Mouse (Mus musculus): ENCODE measurements around the gene Gm11487. TPM values are rescaled to one million over a fixed set of nuclear protein-coding genes. Genes with fewer than 3 reads are reported as not detected.
"Not testable (repeated sequence)": the region's sequence is repeated elsewhere in the genome, so short reads cannot be mapped to it uniquely, and the experiment has no call there.

Gm11487 gene
- total RNA-seq (2012; rRNA removed) = 0.37 and 1.0 TPM in 2 replicates

- in situ Hi-C loops (cut with MboI; ENCODE audit: low sequenced_read_pairs in 2 of 2, unreplicated experiment in 2 of 2); H3K9me3 ChIP-seq (ENCODE audit: control insufficient read depth, insufficient read depth, low read depth, low read length); H3K4me3 ChIP-seq (ENCODE audit: insufficient read depth in 1 of 2, low read depth in 1 of 2, low read length in 2 of 2, poor library complexity in 1 of 2, severe bottlenecking in 1 of 2); DNase-seq (ENCODE audit: low read depth, low spot score); H3K27ac ChIP-seq (ENCODE audit: insufficient read depth, low read depth, low read length, poor library complexity, severe bottlenecking); H3K9ac ChIP-seq (ENCODE audit: insufficient read depth, low read depth, low read length, poor library complexity, severe bottlenecking); H3K36me3 ChIP-seq (ENCODE audit: control insufficient read depth, insufficient read depth, low read length, poor library complexity, severe bottlenecking); H3K4me1 ChIP-seq (ENCODE audit: control insufficient read depth in 2 of 2, insufficient read depth in 2 of 2, low read length in 2 of 2, poor library complexity in 1 of 2): not testable (repeated sequence)
These were observed at the start of gene Gm11487 for GRCm38 (mm10) chr4:73404972-73405371. Gene Gm11487, minus strand, starts transcription at chr4:73405072.

GRCm38 (mm10) chr4:73444715-73445114 lies 39.8 kb upstream of the Gm11487 start:
- TF ChIP-seq HCFC1 (IDR thresholded peaks at IDR 0.05; ENCODE audit: borderline replicate concordance, insufficient read depth, low read length) (no peak), ZNF384 (IDR thresholded peaks at IDR 0.05; ENCODE audit: low read depth, low read length) (no peak), MAFK (IDR thresholded peaks at IDR 0.05; ENCODE audit: insufficient read depth, low read depth, low read length) (no peak), CHD2 (IDR thresholded peaks at IDR 0.05; ENCODE audit: low read depth, low read length) (no peak), ZC3H11A (IDR thresholded peaks at IDR 0.05; ENCODE audit: borderline replicate concordance, low read depth, low read length) (no peak)
- in situ Hi-C loops (cut with MboI; ENCODE audit: low sequenced_read_pairs in 2 of 2, unreplicated experiment in 2 of 2) = no loop called here
- no peaks in the 10 kb centered on the region for H3K9me3 ChIP-seq (ENCODE audit: control insufficient read depth, insufficient read depth, low read depth, low read length)
- H3K9ac ChIP-seq (ENCODE audit: insufficient read depth, low read depth, low read length, poor library complexity, severe bottlenecking) = no peak overlapping the region
- DNase-seq (ENCODE audit: low read depth, low spot score) = peak; percentile 21
- H3K4me1 ChIP-seq (ENCODE audit: control insufficient read depth in 2 of 2, insufficient read depth in 2 of 2, low read length in 2 of 2, poor library complexity in 1 of 2) = no peaks in the 10 kb centered on the region; a peak in 1 of 4 replicates
- H3K36me3 ChIP-seq (ENCODE audit: control insufficient read depth, insufficient read depth, low read length, poor library complexity, severe bottlenecking) = no peaks in the 10 kb centered on the region
- no peak overlapping the region for H3K27ac ChIP-seq (ENCODE audit: insufficient read depth, low read depth, low read length, poor library complexity, severe bottlenecking)
- H3K4me3 ChIP-seq (ENCODE audit: insufficient read depth in 1 of 2, low read depth in 1 of 2, low read length in 2 of 2, poor library complexity in 1 of 2, severe bottlenecking in 1 of 2) = no peak overlapping the region

GRCm38 (mm10) chr4:73442568-73442967 lies 37.7 kb upstream of the Gm11487 start:
- Histone ChIP-seq H3K9ac (ENCODE audit: insufficient read depth, low read depth, low read length, poor library complexity, severe bottlenecking) (no peak overlapping the region), H3K36me3 (ENCODE audit: control insufficient read depth, insufficient read depth, low read length, poor library complexity, severe bottlenecking) (no peaks in the 10 kb centered on the region), H3K27ac (ENCODE audit: insufficient read depth, low read depth, low read length, poor library complexity, severe bottlenecking) (no peak overlapping the region), H3K9me3 (ENCODE audit: control insufficient read depth, insufficient read depth, low read depth, low read length) (no peaks in the 10 kb centered on the region), H3K4me1 (ENCODE audit: control insufficient read depth in 2 of 2, insufficient read depth in 2 of 2, low read length in 2 of 2, poor library complexity in 1 of 2) (no peaks in the 10 kb centered on the region; a peak in 1 of 4 replicates), H3K4me3 (ENCODE audit: insufficient read depth in 1 of 2, low read depth in 1 of 2, low read length in 2 of 2, poor library complexity in 1 of 2, severe bottlenecking in 1 of 2) (no peak overlapping the region)
- in situ Hi-C loops (cut with MboI; ENCODE audit: low sequenced_read_pairs in 2 of 2, unreplicated experiment in 2 of 2) = no loop called here
- TF ChIP-seq ZNF384 (IDR thresholded peaks at IDR 0.05; ENCODE audit: low read depth, low read length) (no peak), CHD2 (IDR thresholded peaks at IDR 0.05; ENCODE audit: low read depth, low read length) (no peak), ZC3H11A (IDR thresholded peaks at IDR 0.05; ENCODE audit: borderline replicate concordance, low read depth, low read length) (no peak), HCFC1 (IDR thresholded peaks at IDR 0.05; ENCODE audit: borderline replicate concordance, insufficient read depth, low read length) (no peak)
- no peak for DNase-seq (ENCODE audit: low read depth, low spot score)

- TF ChIP-seq CHD2 (IDR thresholded peaks at IDR 0.05; ENCODE audit: low read depth, low read length) (no peak), HCFC1 (IDR thresholded peaks at IDR 0.05; ENCODE audit: borderline replicate concordance, insufficient read depth, low read length) (no peak), ZC3H11A (IDR thresholded peaks at IDR 0.05; ENCODE audit: borderline replicate concordance, low read depth, low read length) (no peak), ZNF384 (IDR thresholded peaks at IDR 0.05; ENCODE audit: low read depth, low read length) (no peak), MAFK (IDR thresholded peaks at IDR 0.05; ENCODE audit: insufficient read depth, low read depth, low read length) (no peak)
- no peak for DNase-seq (ENCODE audit: low read depth, low spot score)
- in situ Hi-C loops (cut with MboI; ENCODE audit: low sequenced_read_pairs in 2 of 2, unreplicated experiment in 2 of 2) = no loop called here
These were observed 21.0 kb upstream of the Gm11487 start for GRCm38 (mm10) chr4:73425903-73426302.

GRCm38 (mm10) chr4:73423049-73423448 lies 18.2 kb upstream of the Gm11487 start:
- H3K9ac ChIP-seq (ENCODE audit: insufficient read depth, low read depth, low read length, poor library complexity, severe bottlenecking) = no peak overlapping the region
- no peaks in the 10 kb centered on the region for H3K4me1 ChIP-seq (ENCODE audit: control insufficient read depth in 2 of 2, insufficient read depth in 2 of 2, low read length in 2 of 2, poor library complexity in 1 of 2)
- H3K4me3 ChIP-seq (ENCODE audit: insufficient read depth in 1 of 2, low read depth in 1 of 2, low read length in 2 of 2, poor library complexity in 1 of 2, severe bottlenecking in 1 of 2) = no peak overlapping the region
- TF ChIP-seq CHD2 (IDR thresholded peaks at IDR 0.05; ENCODE audit: low read depth, low read length) (no peak), MAFK (IDR thresholded peaks at IDR 0.05; ENCODE audit: insufficient read depth, low read depth, low read length) (no peak), ZNF384 (IDR thresholded peaks at IDR 0.05; ENCODE audit: low read depth, low read length) (no peak), HCFC1 (IDR thresholded peaks at IDR 0.05; ENCODE audit: borderline replicate concordance, insufficient read depth, low read length) (no peak), ZC3H11A (IDR thresholded peaks at IDR 0.05; ENCODE audit: borderline replicate concordance, low read depth, low read length) (no peak)
- in situ Hi-C loops (cut with MboI; ENCODE audit: low sequenced_read_pairs in 2 of 2, unreplicated experiment in 2 of 2) = no loop called here
- no peaks in the 10 kb centered on the region for H3K9me3 ChIP-seq (ENCODE audit: control insufficient read depth, insufficient read depth, low read depth, low read length)
- H3K36me3 ChIP-seq (ENCODE audit: control insufficient read depth, insufficient read depth, low read length, poor library complexity, severe bottlenecking) = no peaks in the 10 kb centered on the region
- DNase-seq (ENCODE audit: low read depth, low spot score) = no peak
- H3K27ac ChIP-seq (ENCODE audit: insufficient read depth, low read depth, low read length, poor library complexity, severe bottlenecking) = no peak overlapping the region

More at GRCm38 (mm10) chr4:73425903-73426302, 21.0 kb upstream of the Gm11487 start:
- H3K4me3 ChIP-seq (ENCODE audit: insufficient read depth in 1 of 2, low read depth in 1 of 2, low read length in 2 of 2, poor library complexity in 1 of 2, severe bottlenecking in 1 of 2) = no peak overlapping the region
- no peaks in the 10 kb centered on the region for H3K4me1 ChIP-seq (ENCODE audit: control insufficient read depth in 2 of 2, insufficient read depth in 2 of 2, low read length in 2 of 2, poor library complexity in 1 of 2)
- H3K36me3 ChIP-seq (ENCODE audit: control insufficient read depth, insufficient read depth, low read length, poor library complexity, severe bottlenecking) = no peaks in the 10 kb centered on the region
- no peak overlapping the region for H3K9ac ChIP-seq (ENCODE audit: insufficient read depth, low read depth, low read length, poor library complexity, severe bottlenecking)
- H3K27ac ChIP-seq (ENCODE audit: insufficient read depth, low read depth, low read length, poor library complexity, severe bottlenecking) = no peak overlapping the region
- H3K9me3 ChIP-seq (ENCODE audit: control insufficient read depth, insufficient read depth, low read depth, low read length) = no peaks in the 10 kb centered on the region
